Mouse (Mus musculus): ENCODE measurements around the gene Tigit. TPM values are rescaled to one million over a fixed set of nuclear protein-coding genes. Genes with fewer than 3 reads are reported as not detected.

Tigit gene
- polyA plus RNA-seq, 1 experiment from 2014 or later: not detected

DNA sequence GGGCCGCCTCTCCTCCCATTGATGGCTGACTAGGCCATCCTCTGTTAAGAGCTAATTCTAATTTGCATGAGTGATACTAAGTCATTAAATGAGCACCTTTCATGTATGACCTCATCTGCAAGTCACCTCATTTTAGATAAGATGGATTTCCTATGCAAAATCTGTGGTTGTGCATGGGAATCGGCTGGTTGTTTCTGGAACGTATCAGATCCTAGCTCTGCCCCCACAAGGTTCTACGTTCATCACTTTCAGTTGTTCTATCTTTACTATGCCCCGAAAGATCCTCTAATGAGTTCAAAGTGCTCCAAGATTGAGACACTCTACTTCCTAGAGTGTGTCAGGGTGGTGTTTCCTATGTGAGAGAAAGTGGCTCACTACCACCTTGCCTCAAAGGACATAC lies 2.4 kb downstream of the Tigit start:
- no peak for ATAC-seq (ENCODE audit: low FRiP score, low read depth)
- no peaks in the 10 kb centered on the region for H3K27me3 ChIP-seq (replicated peaks)
- H3K36me3 ChIP-seq: no peaks in the 10 kb centered on the region
- H3K4me3 ChIP-seq: no peak overlapping the region
- H3K4me1 ChIP-seq: no peaks in the 10 kb centered on the region
- H3K9ac ChIP-seq: no peak overlapping the region
- H3K4me2 ChIP-seq (replicated peaks): no peak overlapping the region
- H3K27ac ChIP-seq: no peak overlapping the region
- no peaks in the 10 kb centered on the region for H3K9me3 ChIP-seq
- 96% methylated on average over 5 of the region's 5 CpGs for WGBS

DNA sequence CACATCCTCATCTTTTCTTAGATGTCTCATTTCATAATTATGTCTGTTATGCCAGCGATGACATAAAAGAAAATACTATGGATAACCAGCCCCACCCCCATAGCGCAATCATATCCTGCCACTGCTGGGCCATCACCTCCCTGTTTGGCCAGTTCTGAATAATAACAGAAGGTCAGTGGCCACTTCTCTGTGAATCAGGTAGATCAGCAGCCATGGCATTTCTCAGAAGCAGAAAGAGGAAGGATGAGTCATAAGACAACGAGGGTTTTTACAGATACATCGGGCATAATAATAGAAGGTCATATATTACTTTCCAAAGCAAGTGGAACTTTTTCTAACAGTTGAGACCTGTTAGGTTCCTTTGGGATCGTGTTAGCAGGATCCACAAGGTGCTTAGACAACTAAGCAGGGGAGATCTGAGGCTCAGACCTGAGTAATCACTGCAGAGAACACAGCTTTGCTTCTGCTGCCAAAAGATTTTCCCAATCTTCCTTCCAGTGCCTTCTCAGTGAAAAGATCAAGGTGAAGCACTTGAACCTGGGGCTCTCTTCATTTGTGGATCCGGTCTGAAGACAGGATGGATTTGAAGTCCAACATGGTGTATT lies 8.7 kb downstream of the Tigit start:
- Histone ChIP-seq H3K9me3 (no peaks in the 10 kb centered on the region), H3K4me3 (no peak overlapping the region), H3K27me3 (replicated peaks) (no peaks in the 10 kb centered on the region), H3K4me2 (replicated peaks) (no peak overlapping the region), H3K4me1 (no peaks in the 10 kb centered on the region), H3K27ac (no peak overlapping the region), H3K36me3 (no peaks in the 10 kb centered on the region), H3K9ac (no peak overlapping the region)
- WGBS: 88% methylated on average over 6 of the region's 6 CpGs
- no peak for ATAC-seq (ENCODE audit: low FRiP score, low read depth)

DNA sequence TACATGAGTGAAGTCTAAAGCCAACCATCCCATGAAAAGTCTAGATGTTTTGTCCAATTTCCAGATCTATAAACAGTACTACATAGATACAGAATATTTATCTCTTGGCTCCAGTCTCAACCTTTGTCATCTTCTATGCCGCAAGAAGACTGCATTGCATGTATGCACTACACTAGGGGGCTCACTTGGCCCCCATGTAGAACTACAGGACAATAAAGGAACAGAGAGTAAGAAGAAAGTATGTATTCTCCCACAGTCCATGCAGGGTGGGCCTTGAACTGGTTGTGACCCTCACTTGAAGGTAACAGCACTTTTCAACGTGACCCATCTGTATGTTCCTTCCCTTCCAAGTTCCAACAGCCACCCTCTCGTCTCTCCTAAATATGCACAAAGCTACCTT lies 9.7 kb downstream of the Tigit start:
- Histone ChIP-seq H3K27ac (no peak overlapping the region), H3K4me3 (no peak overlapping the region), H3K36me3 (no peaks in the 10 kb centered on the region), H3K4me1 (no peaks in the 10 kb centered on the region), H3K27me3 (replicated peaks) (no peaks in the 10 kb centered on the region), H3K9ac (no peak overlapping the region), H3K9me3 (no peaks in the 10 kb centered on the region), H3K4me2 (replicated peaks) (no peak overlapping the region)
- WGBS: 93% methylated on average over 3 of the region's 3 CpGs
- ATAC-seq (ENCODE audit: low FRiP score, low read depth): no peak

DNA sequence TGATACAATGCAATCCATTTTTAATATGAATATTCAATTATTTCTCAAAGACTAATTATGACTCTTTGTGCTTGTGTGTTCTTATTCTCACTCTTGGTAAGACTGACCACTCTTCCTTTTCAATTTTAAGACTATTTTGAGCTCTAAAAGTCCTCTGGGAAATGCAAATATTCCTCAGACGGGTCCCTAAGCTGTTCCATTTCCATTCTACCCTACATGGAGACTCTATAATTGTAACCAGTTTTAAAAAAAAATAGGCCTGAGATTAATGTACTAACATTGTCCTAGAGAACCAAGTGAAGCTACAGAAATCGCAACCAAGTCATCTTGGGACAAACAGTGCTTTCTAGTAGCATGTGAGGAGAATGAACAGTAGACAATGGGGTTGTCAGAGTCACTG lies 10.7 kb downstream of the Tigit start:
- H3K9ac ChIP-seq: no peak overlapping the region
- H3K27me3 ChIP-seq (replicated peaks): no peaks in the 10 kb centered on the region
- H3K4me2 ChIP-seq (replicated peaks): no peak overlapping the region
- no peak overlapping the region for H3K4me3 ChIP-seq
- no peaks in the 10 kb centered on the region for H3K4me1 ChIP-seq
- ATAC-seq (ENCODE audit: low FRiP score, low read depth): no peak
- 70% methylated on average over 2 of the region's 2 CpGs for WGBS
- H3K27ac ChIP-seq: no peak overlapping the region
- no peaks in the 10 kb centered on the region for H3K9me3 ChIP-seq
- no peaks in the 10 kb centered on the region for H3K36me3 ChIP-seq

DNA sequence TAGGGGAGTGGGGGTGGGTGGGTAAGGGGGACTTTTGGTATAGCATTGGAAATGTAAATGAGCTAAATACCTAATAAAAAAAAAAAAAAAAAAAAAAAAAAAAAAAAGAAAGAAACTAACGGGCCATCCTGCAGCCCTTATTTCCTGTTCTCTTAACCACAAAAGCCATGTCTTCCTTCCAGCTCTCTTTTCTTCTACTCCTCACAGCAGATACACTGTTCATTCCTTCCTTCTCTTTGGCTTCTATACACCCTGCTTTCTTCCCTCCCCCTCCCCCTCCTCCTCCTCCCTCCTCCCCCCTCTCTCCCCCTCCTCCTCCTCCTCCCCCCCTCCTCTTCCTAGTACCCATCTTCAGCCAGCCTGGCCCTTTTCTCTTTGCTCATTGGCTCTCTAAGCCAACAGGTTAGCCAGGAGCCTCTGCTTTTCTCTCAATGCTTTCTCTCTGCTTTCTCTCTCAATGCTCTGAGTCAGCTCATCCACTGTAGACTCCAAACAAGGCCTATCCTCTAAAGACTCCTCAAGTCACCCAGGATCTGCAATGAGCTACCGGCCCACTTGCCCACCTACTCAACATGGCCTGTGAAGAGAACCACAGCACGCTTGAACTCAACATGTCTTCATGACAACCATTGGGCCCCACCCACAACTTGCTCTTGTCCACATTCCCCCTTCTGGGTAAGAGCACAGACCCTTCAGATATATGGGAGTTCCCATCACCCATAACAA lies 13.4 kb downstream of the Tigit start:
- no peak overlapping the region for H3K4me2 ChIP-seq (replicated peaks)
- no peak overlapping the region for H3K9ac ChIP-seq
- no peaks in the 10 kb centered on the region for H3K9me3 ChIP-seq
- no peak overlapping the region for H3K4me3 ChIP-seq
- WGBS: 97% methylated on average over 2 of the region's 3 CpGs
- no peaks in the 10 kb centered on the region for H3K27me3 ChIP-seq (replicated peaks)
- no peak for ATAC-seq (ENCODE audit: low FRiP score, low read depth)
- no peak overlapping the region for H3K27ac ChIP-seq
- H3K4me1 ChIP-seq: no peaks in the 10 kb centered on the region
- no peaks in the 10 kb centered on the region for H3K36me3 ChIP-seq

DNA sequence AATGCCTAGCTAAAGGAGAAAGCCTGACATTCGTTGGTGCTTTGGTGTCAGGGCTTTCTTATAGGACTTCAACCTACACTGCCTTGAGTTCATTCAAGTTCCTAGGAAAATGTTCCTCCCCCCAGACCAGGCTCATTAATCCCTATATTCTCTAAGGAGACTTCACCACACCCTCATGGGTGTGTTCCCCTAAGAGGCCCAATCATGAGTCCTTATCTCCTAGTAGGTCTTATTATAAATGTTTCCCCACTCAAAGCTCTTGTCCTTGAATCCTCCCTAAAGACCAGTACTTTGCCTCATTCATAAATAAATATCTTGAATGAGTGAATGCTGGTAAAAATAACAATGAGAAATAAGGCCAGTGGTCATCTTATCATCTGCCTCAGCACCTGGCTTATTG lies 16.3 kb downstream of the Tigit start:
- Histone ChIP-seq H3K4me1 (no peaks in the 10 kb centered on the region), H3K9ac (no peak overlapping the region), H3K9me3 (no peaks in the 10 kb centered on the region), H3K27ac (no peak overlapping the region), H3K27me3 (replicated peaks) (no peaks in the 10 kb centered on the region), H3K36me3 (peaks cover 4% of the 10 kb centered on the region; the same call in 1 of the 2 replicates), H3K4me3 (no peak overlapping the region), H3K4me2 (replicated peaks) (no peak overlapping the region)
- no peak for ATAC-seq (ENCODE audit: low FRiP score, low read depth)
- 95% methylated on average over 1 of the region's 1 CpGs for WGBS

DNA sequence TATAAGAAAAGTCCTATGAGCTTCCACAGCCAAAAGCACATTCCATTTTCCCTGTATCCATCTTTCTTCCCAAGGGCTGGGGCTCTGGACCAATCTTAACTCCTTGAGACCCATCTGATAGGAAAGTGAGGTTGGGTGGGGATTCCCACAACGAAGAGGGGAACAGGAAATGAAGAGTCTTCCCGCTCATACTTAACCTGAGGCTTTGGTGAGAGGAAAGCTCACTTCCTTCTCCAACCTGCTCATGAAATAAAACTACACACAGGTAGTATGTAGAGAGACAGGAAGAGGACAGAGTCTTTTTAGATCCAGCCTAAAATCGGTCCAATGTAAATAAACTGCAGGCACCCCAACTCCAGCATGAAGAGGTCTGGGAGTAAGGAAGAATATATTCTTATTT lies 17.0 kb downstream of the Tigit start:
- Histone ChIP-seq H3K27me3 (replicated peaks) (no peaks in the 10 kb centered on the region), H3K4me1 (no peaks in the 10 kb centered on the region), H3K4me3 (no peak overlapping the region), H3K9me3 (no peaks in the 10 kb centered on the region), H3K9ac (no peak overlapping the region), H3K27ac (no peak overlapping the region), H3K4me2 (replicated peaks) (no peak overlapping the region), H3K36me3 (peaks cover 4% of the 10 kb centered on the region; the same call in 1 of the 2 replicates)
- WGBS: 93% methylated on average over 3 of the region's 3 CpGs
- ATAC-seq (ENCODE audit: low FRiP score, low read depth): no peak

DNA sequence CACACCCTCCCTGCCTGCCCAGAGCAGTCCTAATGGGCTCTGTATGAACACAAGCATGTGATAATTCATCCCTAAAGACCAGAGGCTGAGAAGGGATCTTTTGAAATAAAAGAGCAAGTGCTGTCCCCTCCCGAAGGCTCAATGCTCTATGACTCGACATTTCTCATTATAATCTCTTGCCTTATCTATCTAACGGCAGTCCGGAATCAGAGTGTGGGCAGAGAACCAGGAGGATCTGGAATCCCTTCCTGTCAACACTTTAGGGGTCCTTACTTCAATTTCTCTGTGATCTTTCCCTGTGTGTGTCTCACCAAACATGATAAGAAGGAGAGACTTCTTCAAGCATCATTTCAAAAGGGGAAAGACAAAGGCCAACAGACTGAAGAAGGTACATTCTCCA lies 18.1 kb downstream of the Tigit start:
- Histone ChIP-seq H3K27me3 (replicated peaks) (no peaks in the 10 kb centered on the region), H3K9ac (no peak overlapping the region), H3K4me3 (no peak overlapping the region), H3K36me3 (peaks cover 4% of the 10 kb centered on the region; the same call in 1 of the 2 replicates), H3K4me2 (replicated peaks) (no peak overlapping the region), H3K27ac (no peak overlapping the region), H3K9me3 (no peaks in the 10 kb centered on the region), H3K4me1 (no peaks in the 10 kb centered on the region)
- 65% methylated on average over 4 of the region's 4 CpGs for WGBS
- ATAC-seq (ENCODE audit: low FRiP score, low read depth): no peak

DNA sequence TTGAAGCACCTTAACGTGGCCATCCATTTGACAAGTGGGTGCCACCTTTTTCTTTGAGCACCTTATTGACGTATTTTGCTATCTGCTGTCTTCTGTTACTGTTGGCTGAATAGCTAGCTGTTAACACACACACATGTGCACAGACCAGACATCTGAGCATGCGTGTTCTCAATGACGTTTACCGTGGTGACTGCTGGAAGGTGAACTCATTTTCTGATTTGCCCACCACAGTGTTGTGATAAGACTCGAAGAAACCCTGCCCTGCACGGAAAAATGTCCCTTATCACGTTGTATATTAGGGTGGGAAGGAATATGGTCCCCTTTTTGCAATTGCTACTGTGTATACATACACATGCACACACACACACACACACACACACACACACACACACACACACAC lies 22.7 kb downstream of the Tigit start:
- H3K4me1 ChIP-seq: no peaks in the 10 kb centered on the region
- no peak overlapping the region for H3K27ac ChIP-seq
- peaks cover 8% of the 10 kb centered on the region for H3K36me3 ChIP-seq
- no peak overlapping the region for H3K4me2 ChIP-seq (replicated peaks)
- no peak for ATAC-seq (ENCODE audit: low FRiP score, low read depth)
- H3K27me3 ChIP-seq (replicated peaks): no peaks in the 10 kb centered on the region
- 87% methylated on average over 8 of the region's 8 CpGs for WGBS
- no peaks in the 10 kb centered on the region for H3K9me3 ChIP-seq
- H3K9ac ChIP-seq: no peak overlapping the region
- no peak overlapping the region for H3K4me3 ChIP-seq

DNA sequence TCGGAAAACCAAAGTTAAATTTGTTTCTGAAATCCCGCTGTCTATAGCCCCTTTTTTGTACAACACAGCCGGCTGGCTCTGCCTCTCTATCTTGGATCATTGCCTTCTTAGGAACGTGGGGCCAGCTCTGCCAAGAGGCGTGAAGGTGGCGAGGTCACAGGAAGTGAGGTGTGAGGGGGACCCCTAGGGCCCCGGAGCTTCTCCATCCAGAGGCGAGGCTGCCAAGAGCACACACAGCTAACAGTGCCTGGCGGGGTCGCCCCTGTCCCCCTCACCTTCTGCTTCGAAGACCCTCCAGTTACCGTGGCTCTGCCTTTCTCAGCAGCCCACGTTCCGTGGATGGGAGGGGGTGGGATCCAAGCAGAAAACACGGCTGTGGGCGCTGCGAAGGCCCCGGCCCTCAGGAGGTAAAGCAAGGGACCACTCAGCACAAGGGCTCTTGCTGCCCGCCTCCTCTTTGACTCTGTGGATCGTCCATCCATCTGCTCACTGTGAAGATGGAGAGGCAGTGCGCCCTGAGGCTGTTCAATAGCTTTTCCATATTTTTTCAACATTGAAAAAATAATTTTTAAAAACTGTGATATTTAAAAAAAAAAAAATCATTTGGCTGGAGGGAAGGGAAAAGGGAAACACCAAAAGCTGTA lies 25.4 kb downstream of the Tigit start:
- ATAC-seq (ENCODE audit: low FRiP score, low read depth): no peak
- Histone ChIP-seq H3K27me3 (replicated peaks) (no peaks in the 10 kb centered on the region), H3K4me2 (replicated peaks) (no peak overlapping the region), H3K4me3 (no peak overlapping the region), H3K36me3 (peaks cover 22% of the 10 kb centered on the region), H3K4me1 (no peaks in the 10 kb centered on the region), H3K9ac (no peak overlapping the region), H3K27ac (no peak overlapping the region), H3K9me3 (no peaks in the 10 kb centered on the region)
- 84% methylated on average over 21 of the region's 21 CpGs for WGBS

DNA sequence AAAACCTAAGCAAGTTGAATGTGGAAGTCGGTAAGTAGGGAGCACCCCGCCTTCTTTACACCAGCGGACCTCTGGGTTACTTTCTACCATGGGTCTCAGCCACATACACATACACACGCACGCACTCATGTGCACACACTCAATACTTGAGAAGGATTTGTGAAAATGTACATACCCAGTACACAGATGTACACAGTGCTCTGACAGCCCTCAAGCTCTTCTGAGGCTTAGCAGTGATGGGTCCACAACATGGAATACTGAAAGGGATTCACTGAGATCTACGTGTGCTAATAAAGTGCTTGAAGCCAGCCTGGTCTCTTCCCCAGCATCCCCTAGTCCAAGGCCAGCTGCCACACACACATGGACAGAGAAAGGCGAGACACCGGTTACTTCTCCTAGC lies 26.7 kb downstream of the Tigit start:
- 93% methylated on average over 8 of the region's 8 CpGs for WGBS
- ATAC-seq (ENCODE audit: low FRiP score, low read depth): no peak
- H3K9ac ChIP-seq: no peak overlapping the region

DNA sequence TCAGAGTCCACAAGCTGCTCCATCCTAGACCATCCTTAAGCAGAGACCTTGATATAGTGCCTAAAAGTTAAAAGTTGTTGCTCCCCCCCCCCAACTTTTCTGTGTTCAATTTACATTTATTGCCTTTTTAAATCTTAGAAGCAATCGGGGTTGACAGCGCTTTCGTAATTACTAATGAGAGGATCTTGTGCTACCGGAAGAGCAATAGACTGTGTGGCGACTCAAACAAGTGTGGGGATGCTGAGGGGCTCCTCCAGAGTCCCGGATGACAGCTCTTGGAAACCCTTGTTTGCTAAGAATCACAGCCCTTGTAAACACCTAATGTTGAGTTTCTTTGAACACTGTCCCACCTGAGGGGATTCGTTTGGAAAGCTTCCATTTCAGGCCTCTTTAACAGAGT lies 29.9 kb downstream of the Tigit start:
- H3K36me3 ChIP-seq: peaks cover 22% of the 10 kb centered on the region
- no peak overlapping the region for H3K9ac ChIP-seq
- H3K27ac ChIP-seq: no peak overlapping the region
- WGBS: 93% methylated on average over 7 of the region's 7 CpGs
- no peaks in the 10 kb centered on the region for H3K27me3 ChIP-seq (replicated peaks)
- H3K4me2 ChIP-seq (replicated peaks): no peak overlapping the region
- no peaks in the 10 kb centered on the region for H3K4me1 ChIP-seq
- ATAC-seq (ENCODE audit: low FRiP score, low read depth): no peak
- H3K4me3 ChIP-seq: no peak overlapping the region
- no peaks in the 10 kb centered on the region for H3K9me3 ChIP-seq

More for the DNA sequence above, 26.7 kb downstream of the Tigit start:
- no peaks in the 10 kb centered on the region for H3K4me1 ChIP-seq
- no peak overlapping the region for H3K27ac ChIP-seq
- no peak overlapping the region for H3K4me2 ChIP-seq (replicated peaks)
- H3K9me3 ChIP-seq: no peaks in the 10 kb centered on the region
- no peak overlapping the region for H3K4me3 ChIP-seq
- H3K27me3 ChIP-seq (replicated peaks): no peaks in the 10 kb centered on the region
- H3K36me3 ChIP-seq: peaks cover 20% of the 10 kb centered on the region

All from neural tube, embryonic 12.5 days (tissue).